Mouse (Mus musculus) ES-E14 (cell line): ENCODE data around the gene Gm498. TPM values are rescaled to one million over a fixed set of nuclear protein-coding genes. Genes with fewer than 3 reads are reported as not detected.

Experiments used
- DNase-seq: peaks from one replicate; pipeline ENCODE4 v3.0.0-alpha.2; 2013; ENCODE audit warnings: low read depth, low spot score
- H3K27ac ChIP-seq: 2 replicates; pipeline ENCODE4 v1.5.1; 2012; ENCODE audit warnings: low read depth, mild to moderate bottlenecking, low read length, moderate library complexity, mixed read lengths; ENCODE audit not compliant: poor library complexity, insufficient read depth, severe bottlenecking
- H3K36me3 ChIP-seq: 2 replicates; pipeline ENCODE4 v1.6.1; 2012; ENCODE audit warnings: mild to moderate bottlenecking, low read length, moderate library complexity, mixed read lengths; ENCODE audit not compliant: control insufficient read depth, poor library complexity, insufficient read depth, severe bottlenecking
- H3K4me1 ChIP-seq, 2 experiments: fragments of 150-350 bp in 1 of 2; sonication (generic) in 1 of 2; 2 replicates each; pipeline ENCODE4 v1.6.1; 2012; ENCODE audit warnings: low read length in 2 of 2, mild to moderate bottlenecking in 1 of 2, mixed read lengths in 1 of 2; ENCODE audit not compliant: control insufficient read depth in 2 of 2, insufficient read depth in 2 of 2, poor library complexity in 1 of 2
- H3K4me3 ChIP-seq, 2 experiments: fragments of 150-350 bp in 1 of 2; sonication (generic) in 1 of 2; 2 replicates each; pipeline ENCODE4 v1.5.1; 2012; ENCODE audit warnings: low read length in 2 of 2, low read depth in 1 of 2, mild to moderate bottlenecking in 1 of 2, mixed read lengths in 1 of 2; ENCODE audit not compliant: insufficient read depth in 1 of 2, poor library complexity in 1 of 2, severe bottlenecking in 1 of 2
- H3K9ac ChIP-seq: 2 replicates; pipeline ENCODE4 v1.6.1; 2012; ENCODE audit warnings: low read depth, mild to moderate bottlenecking, low read length, mixed read lengths; ENCODE audit not compliant: poor library complexity, insufficient read depth, severe bottlenecking
- H3K9me3 ChIP-seq: fragments of 150-350 bp; sonication (generic); 2 replicates; pipeline ENCODE4 v1.6.1; 2012; ENCODE audit warnings: low read depth, mild to moderate bottlenecking, low read length; ENCODE audit not compliant: control insufficient read depth, insufficient read depth
- CHD2 ChIP-seq: IDR thresholded peaks from 2 replicates; pipeline ENCODE4 v1.6.1; 2014; ENCODE audit warnings: mild to moderate bottlenecking, low read depth, low read length, inconsistent platforms
- HCFC1 ChIP-seq: IDR thresholded peaks from 2 replicates; pipeline ENCODE4 v1.6.1; 2012; ENCODE audit warnings: low read length, inconsistent platforms, borderline replicate concordance; ENCODE audit not compliant: insufficient read depth
- MAFK ChIP-seq: IDR thresholded peaks from 2 replicates; pipeline ENCODE4 v1.6.1; 2014; ENCODE audit warnings: mild to moderate bottlenecking, low read depth, low read length, inconsistent platforms; ENCODE audit not compliant: insufficient read depth
- ZC3H11A ChIP-seq: IDR thresholded peaks from 2 replicates; pipeline ENCODE4 v1.6.1; 2012; ENCODE audit warnings: low read depth, mild to moderate bottlenecking, inconsistent platforms, low read length, borderline replicate concordance
- ZNF384 ChIP-seq: IDR thresholded peaks from 2 replicates; pipeline ENCODE4 v1.6.1; 2012; ENCODE audit warnings: low read depth, low read length, inconsistent platforms
- in situ Hi-C, 2 experiments: fragments of 600-800 bp; cut with MboI; formaldehyde crosslinking; loops; one replicate each; pipeline ENCODE4 v1.15.1; 2025; ENCODE audit warnings: low sequenced_read_pairs in 2 of 2, inconsistent platforms in 1 of 2; ENCODE audit not compliant: unreplicated experiment in 2 of 2
- total RNA-seq: library from RNA; depleted of rRNA; stranded (reverse); fragments of 300-350 nt; gene quantifications from 2 replicates; pipeline ENCODE4 v1.2.3, GENCODE M21; 2012

Gm498 gene
- total RNA-seq, 1 experiment, result not detected

- TF ChIP-seq MAFK, result no peak
- TF ChIP-seq ZNF384, result no peak
- TF ChIP-seq CHD2, result no peak
- TF ChIP-seq ZC3H11A, result no peak
- Histone ChIP-seq H3K9me3 (no peaks in the 10 kb centered on the region), H3K9ac (no peak overlapping the region), H3K36me3 (peaks cover 40% of the 10 kb centered on the region), H3K4me1 (0 out of 4 replicates have a peak, but pooled peaks cover 0 to 4% of the 10 kb centered on the region in 2 experiments), H3K27ac (no peak overlapping the region), H3K4me3 (no peak overlapping the region)
- no peak for DNase-seq
- in situ Hi-C loops, result no loop called here
Observed at GRCm38 (mm10) chr7:143848768-143849482, 17.7 kb upstream of the Gm498 start.

DNA sequence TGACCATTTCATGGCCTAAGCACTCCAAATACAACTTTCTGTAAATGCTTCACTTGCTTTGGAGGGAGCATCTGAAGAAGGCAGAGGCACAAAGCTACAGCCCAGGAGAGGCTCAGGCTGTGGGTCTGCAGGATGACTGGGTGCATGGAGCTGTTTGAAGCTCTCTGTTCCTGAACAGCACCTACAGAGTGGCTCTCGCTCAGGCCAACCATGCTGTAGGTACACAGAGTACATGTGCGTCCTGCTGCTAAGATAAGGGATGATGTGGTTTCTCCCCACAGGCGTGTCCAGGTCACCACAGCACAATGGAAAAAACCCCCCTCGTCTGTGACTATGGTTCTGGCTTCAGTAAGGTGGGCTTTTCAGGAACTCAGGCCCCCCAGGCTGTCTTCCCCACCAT lies 2.2 kb downstream of the Gm498 start:
- no peak overlapping the region for H3K9ac ChIP-seq
- no peak overlapping the region for H3K27ac ChIP-seq
- no peaks in the 10 kb centered on the region for H3K4me1 ChIP-seq
- no peaks in the 10 kb centered on the region for H3K9me3 ChIP-seq
- TF ChIP-seq CHD2, result no peak
- no peak for TF ChIP-seq ZNF384
- TF ChIP-seq MAFK, result no peak
- no peaks in the 10 kb centered on the region for H3K36me3 ChIP-seq
- DNase-seq, result no peak
- in situ Hi-C loops, result no loop called here
- no peak overlapping the region for H3K4me3 ChIP-seq

- DNase-seq, result no peak
- Histone ChIP-seq H3K36me3 (no peaks in the 10 kb centered on the region), H3K27ac (no peak overlapping the region), H3K4me3 (no peak overlapping the region), H3K9me3 (no peaks in the 10 kb centered on the region), H3K4me1 (peaks cover 0 to 17% of the 10 kb centered on the region in 2 experiments; a peak in 1 of 4 replicates), H3K9ac (no peak overlapping the region)
- in situ Hi-C loops, result no loop called here
- TF ChIP-seq ZC3H11A (no peak), HCFC1 (no peak), MAFK (no peak), ZNF384 (no peak), CHD2 (no peak)
Observed at GRCm38 (mm10) chr7:143883717-143884116, 17.1 kb downstream of the Gm498 start.

GRCm38 (mm10) chr7:143891146-143891545 lies 24.5 kb downstream of the Gm498 start:
- Histone ChIP-seq H3K4me3 (no peak overlapping the region), H3K36me3 (no peaks in the 10 kb centered on the region), H3K4me1 (peaks cover 0 to 4% of the 10 kb centered on the region in 2 experiments; a peak in 1 of 4 replicates), H3K27ac (no peak overlapping the region), H3K9me3 (no peaks in the 10 kb centered on the region), H3K9ac (no peak overlapping the region)
- no peak for DNase-seq
- in situ Hi-C loops, result no loop called here
- TF ChIP-seq ZNF384 (no peak), ZC3H11A (no peak), HCFC1 (no peak), CHD2 (no peak), MAFK (no peak)

- H3K9ac ChIP-seq, result no peak overlapping the region
- in situ Hi-C loops, result no loop called here
- H3K4me1 ChIP-seq, result peaks cover 0 to 4% of the 10 kb centered on the region in 2 experiments; a peak in 1 of 4 replicates
- no peaks in the 10 kb centered on the region for H3K36me3 ChIP-seq
- no peak overlapping the region for H3K27ac ChIP-seq
- no peak for TF ChIP-seq ZC3H11A
- no peak for TF ChIP-seq MAFK
- no peak for TF ChIP-seq ZNF384
- TF ChIP-seq HCFC1, result no peak
- no peak for TF ChIP-seq CHD2
- H3K9me3 ChIP-seq, result no peaks in the 10 kb centered on the region
- DNase-seq, result no peak
- no peak overlapping the region for H3K4me3 ChIP-seq
Observed at GRCm38 (mm10) chr7:143892361-143892760, 25.7 kb downstream of the Gm498 start.
